Mouse (Mus musculus) erythroblast, embryonic 14.5 days (primary cell): ENCODE measurements around the gene Hmgxb4. TPM values are rescaled to one million over a fixed set of nuclear protein-coding genes. Genes with fewer than 3 reads are reported as not detected.

Experiments
- H3K27me3 ChIP-seq: 2 replicates; pipeline ENCODE4 v1.6.1; 2012; ENCODE audit warnings: inconsistent platforms; ENCODE audit not compliant: control insufficient read depth
- H3K36me3 ChIP-seq: 2 replicates; pipeline ENCODE4 v1.6.1; 2012; ENCODE audit warnings: mild to moderate bottlenecking, inconsistent platforms; ENCODE audit not compliant: control insufficient read depth
- H3K4me1 ChIP-seq: 2 replicates; pipeline ENCODE4 v1.6.1; 2012; ENCODE audit warnings: inconsistent platforms; ENCODE audit not compliant: control insufficient read depth
- H3K4me3 ChIP-seq: replicated peaks from 2 replicates; pipeline ENCODE3; 2012; ENCODE audit warnings: moderate library complexity, mild to moderate bottlenecking, inconsistent platforms
- H3K9me3 ChIP-seq: 2 replicates; pipeline ENCODE4 v1.6.1; 2012; ENCODE audit warnings: low read length, inconsistent platforms, mixed read lengths; ENCODE audit not compliant: control insufficient read depth
- GATA1 ChIP-seq: IDR thresholded peaks from 2 replicates; pipeline ENCODE4 v1.6.1; 2012; ENCODE audit warnings: low read length, inconsistent platforms, mixed read lengths
- TAL1 ChIP-seq: IDR thresholded peaks from 3 replicates; pipeline ENCODE4 v1.6.1; 2012; ENCODE audit warnings: low read length, inconsistent platforms, mixed read lengths
- polyA plus RNA-seq: library from polyadenylated mRNA; stranded (reverse); fragments of >175 nt; gene quantifications from 2 replicates; pipeline ENCODE4 v1.2.3, GENCODE M21; 2012

Hmgxb4 gene
- polyA plus RNA-seq, 1 experiment: 0.45 TPM

DNA sequence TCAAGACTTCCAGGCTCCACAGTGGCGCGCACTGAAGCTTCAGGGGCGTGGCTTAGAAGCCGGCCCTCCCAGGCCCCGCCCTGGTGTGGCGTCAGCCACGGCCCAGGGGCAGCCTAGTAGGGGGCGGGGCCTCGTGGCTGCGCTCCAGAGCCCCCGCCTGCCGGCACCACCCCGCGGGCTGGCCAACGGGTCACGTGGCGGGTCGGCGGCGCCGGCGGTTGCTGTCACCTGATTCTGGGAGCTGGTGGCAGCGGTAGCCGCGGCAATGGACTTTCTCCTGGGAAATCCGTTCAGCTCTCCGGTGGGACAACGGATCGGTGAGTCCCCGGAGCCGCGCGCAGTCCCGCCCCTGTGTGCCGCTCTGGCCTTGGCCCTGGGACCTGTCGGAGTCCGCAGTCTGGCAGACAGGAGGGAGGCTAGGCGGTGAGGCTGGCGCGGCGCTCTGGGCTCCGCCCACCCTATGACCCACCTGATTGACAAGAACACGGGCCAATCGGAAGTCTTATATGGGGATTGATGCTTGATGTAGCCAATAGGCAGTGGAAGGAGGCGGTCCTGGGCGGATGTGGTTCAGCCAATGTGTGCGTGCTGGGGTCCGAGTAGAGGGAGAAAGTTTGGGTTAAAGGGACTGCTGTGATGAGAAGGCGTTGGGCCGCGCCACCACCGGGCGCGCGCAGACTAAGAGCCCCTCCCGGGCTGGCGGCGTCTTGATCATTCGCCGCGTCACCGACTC, 40.5 kb downstream of the Hmgxb4 start, which contains the start of gene Tom1:
Gene Tom1 (plus strand): TSS at position 195 of the 733 bp plus-strand sequence.
- H3K9me3 ChIP-seq: no peaks in the 10 kb centered on the region
- H3K4me3 ChIP-seq: peak within 1 kb of the TSS; percentile 79
- TF ChIP-seq TAL1 (no peak), GATA1 (no peak)
- H3K36me3 ChIP-seq: peaks cover 33% of the 10 kb centered on the region
- H3K27me3 ChIP-seq: no peaks in the 10 kb centered on the region
- H3K4me1 ChIP-seq: peaks cover 20% of the 10 kb centered on the region

DNA sequence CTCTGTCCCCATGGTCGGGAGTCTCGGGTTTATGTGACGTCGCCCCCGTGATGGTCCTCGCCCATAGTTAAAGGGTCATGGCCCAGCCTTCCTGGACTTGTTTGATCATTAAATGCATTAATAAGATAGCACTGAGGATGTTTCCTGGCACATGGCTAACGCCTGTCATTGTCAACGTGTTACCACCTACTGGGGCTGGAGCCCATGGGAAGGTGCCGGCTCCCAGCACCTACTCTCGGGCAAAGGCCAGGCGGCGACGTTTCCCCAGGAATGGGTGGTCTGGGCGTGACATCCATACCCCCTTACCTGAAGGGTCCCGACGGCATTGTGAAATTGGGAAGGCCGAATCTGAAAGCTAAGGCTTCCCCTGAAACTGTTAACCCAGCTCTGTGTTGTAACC, 41.1 kb downstream of the Hmgxb4 start:
- TF ChIP-seq GATA1: no peak
- no peak for TF ChIP-seq TAL1

GRCm38 (mm10) chr8:75035640-75036039, 42.5 kb downstream of the Hmgxb4 start:
- Histone ChIP-seq H3K36me3 (peaks cover 15% of the 10 kb centered on the region), H3K27me3 (no peaks in the 10 kb centered on the region), H3K4me3 (no peak overlapping the region), H3K4me1 (peaks cover 20% of the 10 kb centered on the region), H3K9me3 (no peaks in the 10 kb centered on the region)
- TF ChIP-seq GATA1: no peak
- no peak for TF ChIP-seq TAL1

More for the DNA sequence above, 41.1 kb downstream of the Hmgxb4 start:
- Histone ChIP-seq H3K9me3 (no peaks in the 10 kb centered on the region), H3K27me3 (no peaks in the 10 kb centered on the region), H3K36me3 (peaks cover 27% of the 10 kb centered on the region), H3K4me1 (peaks cover 20% of the 10 kb centered on the region), H3K4me3 (peak overlapping the region; percentile 79)

DNA sequence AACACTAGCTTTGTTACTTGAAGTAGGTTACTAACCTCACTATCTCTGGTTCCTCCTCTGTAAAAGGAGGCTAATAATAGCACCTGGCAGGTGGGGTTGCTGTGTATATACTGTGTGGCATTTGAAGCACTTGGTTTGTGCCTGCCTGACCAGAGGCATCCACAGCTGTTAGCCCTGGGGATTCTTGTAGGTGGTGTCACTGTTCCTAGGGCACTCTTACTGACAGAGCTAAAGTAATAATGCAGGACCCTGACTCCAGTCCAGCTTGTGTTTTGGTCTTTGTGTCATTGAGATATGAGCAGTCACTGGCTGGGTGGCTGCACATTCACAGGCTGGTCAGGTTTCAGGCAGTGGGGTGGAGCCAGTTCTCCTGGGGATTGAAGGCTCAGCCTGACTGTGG, 45.3 kb downstream of the Hmgxb4 start:
- no peak for TF ChIP-seq TAL1
- TF ChIP-seq GATA1: no peak
- Histone ChIP-seq H3K4me1 (peaks cover 13% of the 10 kb centered on the region), H3K9me3 (no peaks in the 10 kb centered on the region), H3K4me3 (no peak overlapping the region), H3K27me3 (no peaks in the 10 kb centered on the region), H3K36me3 (peaks cover 3% of the 10 kb centered on the region; the same call in 1 of the 2 replicates)

- Histone ChIP-seq H3K36me3 (peaks cover 3% of the 10 kb centered on the region; the same call in 1 of the 2 replicates), H3K4me1 (peaks cover 6% of the 10 kb centered on the region), H3K27me3 (no peaks in the 10 kb centered on the region), H3K9me3 (no peaks in the 10 kb centered on the region), H3K4me3 (no peak overlapping the region)
- TF ChIP-seq TAL1: no peak
- no peak for TF ChIP-seq GATA1
Measured at GRCm38 (mm10) chr8:75039754-75040153, 46.6 kb downstream of the Hmgxb4 start.

GRCm38 (mm10) chr8:75042171-75042570, 49.0 kb downstream of the Hmgxb4 start:
- H3K4me3 ChIP-seq: no peak overlapping the region
- H3K27me3 ChIP-seq: no peaks in the 10 kb centered on the region
- peaks cover 2% of the 10 kb centered on the region; the same call in 1 of the 2 replicates for H3K4me1 ChIP-seq
- H3K9me3 ChIP-seq: no peaks in the 10 kb centered on the region
- no peaks in the 10 kb centered on the region for H3K36me3 ChIP-seq
- TF ChIP-seq TAL1 (no peak), GATA1 (no peak)

GRCm38 (mm10) chr8:75042974-75043373, 49.8 kb downstream of the Hmgxb4 start:
- no peaks in the 10 kb centered on the region for H3K36me3 ChIP-seq
- H3K27me3 ChIP-seq: no peaks in the 10 kb centered on the region
- no peak for TF ChIP-seq TAL1
- no peak for TF ChIP-seq GATA1
- no peaks in the 10 kb centered on the region for H3K4me1 ChIP-seq
- H3K4me3 ChIP-seq: no peak overlapping the region
- no peaks in the 10 kb centered on the region for H3K9me3 ChIP-seq

GRCm38 (mm10) chr8:75046303-75046702, 53.1 kb downstream of the Hmgxb4 start:
- H3K27me3 ChIP-seq: no peaks in the 10 kb centered on the region
- H3K4me1 ChIP-seq: no peaks in the 10 kb centered on the region
- no peak overlapping the region for H3K4me3 ChIP-seq
- H3K36me3 ChIP-seq: no peaks in the 10 kb centered on the region
- TF ChIP-seq GATA1 (no peak), TAL1 (no peak)
- H3K9me3 ChIP-seq: no peaks in the 10 kb centered on the region

- Histone ChIP-seq H3K9me3 (no peaks in the 10 kb centered on the region), H3K36me3 (peaks cover 3% of the 10 kb centered on the region; the same call in 1 of the 2 replicates), H3K4me3 (no peak overlapping the region), H3K27me3 (no peaks in the 10 kb centered on the region), H3K4me1 (no peaks in the 10 kb centered on the region)
- TF ChIP-seq GATA1 (no peak), TAL1 (no peak)
Measured at GRCm38 (mm10) chr8:75047784-75048183, 54.6 kb downstream of the Hmgxb4 start.
